Mouse (Mus musculus) cerebellum, adult 18-20 months (tissue): ENCODE results near the gene Kcnq2.

Experiments used
- DNase-seq, 2 experiments: peaks; one replicate each; pipeline ENCODE4 v3.0.0; 2021

Gene Kcnq2

DNA sequence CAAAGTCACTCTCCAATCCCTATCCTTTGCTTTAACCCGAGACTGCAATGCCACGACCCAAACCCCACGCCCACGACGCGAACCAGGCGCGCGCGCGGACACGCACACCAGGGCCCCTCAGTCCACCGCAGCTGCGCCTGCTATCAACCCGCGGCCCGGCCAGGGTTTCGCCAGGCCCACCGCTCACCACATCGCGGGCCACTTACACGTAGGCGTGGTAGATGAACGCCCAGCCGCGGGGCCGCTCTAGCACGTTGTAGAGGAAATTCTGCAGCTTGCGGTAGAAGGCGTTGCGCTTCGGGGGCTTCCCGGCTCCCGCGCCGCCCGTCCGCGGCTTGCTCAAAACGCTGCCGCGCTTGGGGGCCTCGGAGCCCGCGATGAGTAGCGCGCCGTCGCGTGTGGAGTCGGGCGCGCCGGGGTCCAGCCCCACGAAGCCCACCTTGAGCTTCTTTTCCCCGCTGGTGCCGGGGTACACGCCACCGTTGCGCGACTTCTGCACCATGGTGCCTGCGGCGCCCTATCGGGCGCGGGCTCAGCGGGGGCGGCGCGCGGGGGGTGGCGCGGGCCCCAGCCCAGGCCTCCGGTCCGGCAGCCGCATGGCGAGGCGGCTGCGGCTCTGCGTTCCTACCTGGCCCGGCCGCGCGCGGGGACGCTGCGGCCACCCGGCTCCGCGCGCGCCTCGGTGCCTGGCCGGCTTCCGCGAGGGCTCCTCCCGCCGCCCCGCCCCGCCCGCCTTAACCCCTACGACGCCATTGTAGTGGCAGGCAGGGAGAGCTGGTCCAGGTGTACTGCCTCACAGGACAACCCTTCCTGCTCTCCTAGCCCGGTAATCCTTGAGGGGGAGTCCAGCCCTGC is at the start of gene Kcnq2:
TSS of gene Kcnq2 (minus strand) at position 710 of the 855 bp plus-strand sequence.
- DNase-seq: peak; percentile 60 to 79

DNA sequence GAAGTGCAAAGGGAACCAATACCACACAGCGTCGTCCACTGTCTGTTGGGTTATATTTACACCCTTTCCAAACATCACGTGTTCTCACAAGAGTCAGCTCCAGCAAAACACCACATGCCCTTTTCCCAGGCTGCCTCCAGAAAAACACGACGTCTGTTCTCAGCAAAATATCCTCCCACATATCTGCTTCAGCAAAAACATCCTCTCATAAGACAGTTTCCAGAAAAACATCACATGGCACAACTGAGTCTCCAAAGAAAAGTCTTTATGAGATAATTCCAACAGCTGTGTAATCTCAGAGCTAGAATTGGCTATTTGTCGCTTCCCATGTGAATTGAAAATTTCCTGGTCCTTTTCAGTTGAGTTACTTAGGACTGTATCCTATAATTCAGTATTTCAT is 45.8 kb upstream of the Kcnq2 start:
- no peak for DNase-seq

DNA sequence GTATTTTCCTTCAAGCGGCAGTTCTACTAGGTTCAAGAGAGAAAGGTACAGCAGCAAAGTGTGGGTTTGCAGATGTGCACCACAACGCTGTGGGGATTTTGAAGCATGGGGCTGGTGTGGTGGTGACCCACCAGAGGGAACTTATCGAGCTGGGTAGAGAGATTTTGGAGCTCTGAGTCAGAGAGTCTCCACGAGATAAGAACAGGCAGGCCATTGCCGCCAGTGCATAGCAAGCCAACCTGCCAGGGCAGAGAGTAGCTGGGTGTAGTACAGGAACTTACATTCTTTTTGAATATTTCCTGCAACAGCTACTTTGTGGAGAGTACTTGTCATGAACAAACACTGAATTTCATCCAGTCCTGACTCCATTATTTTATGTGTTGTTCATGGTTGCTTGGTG is 43.4 kb upstream of the Kcnq2 start:
- no peak for DNase-seq

DNA sequence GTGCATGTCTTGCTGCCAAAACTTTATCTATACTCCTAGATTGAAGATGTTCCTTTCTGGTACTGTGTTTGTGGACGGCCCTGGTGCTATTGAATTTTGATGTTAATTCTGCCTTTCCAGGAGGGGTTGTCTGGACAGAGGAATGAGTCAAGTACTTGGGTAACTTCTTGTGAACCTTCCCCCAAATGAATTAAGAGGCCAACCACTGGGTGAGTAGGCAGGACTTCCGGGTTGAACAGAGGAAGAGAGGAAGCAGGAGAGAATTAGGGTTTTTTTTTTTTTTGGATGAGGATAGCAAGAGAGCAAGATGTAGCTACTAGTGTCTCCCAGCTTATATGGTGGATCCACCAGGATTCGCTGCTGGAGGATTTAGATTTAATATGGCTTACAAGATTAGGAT is 42.9 kb upstream of the Kcnq2 start:
- DNase-seq: no peak

DNA sequence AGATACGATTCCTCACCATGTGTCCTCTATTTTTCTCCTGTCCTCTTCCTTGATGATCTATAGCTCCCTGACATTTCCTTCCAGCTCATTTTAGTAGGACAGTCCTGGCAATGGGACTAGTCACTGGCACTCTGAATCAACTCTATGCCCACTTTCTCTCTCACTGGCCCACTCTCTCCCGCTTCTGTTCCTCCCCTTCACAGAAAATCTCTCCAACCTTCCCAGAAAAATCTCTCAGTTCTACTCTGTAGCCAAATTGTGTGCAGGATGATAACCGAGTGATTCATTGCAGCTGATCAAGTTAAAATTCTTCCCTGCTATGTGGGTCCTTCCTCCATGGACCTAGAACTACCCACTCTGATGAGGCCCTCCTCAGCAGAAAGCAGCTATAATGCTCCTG is 39.5 kb upstream of the Kcnq2 start:
- DNase-seq: no peak

DNA sequence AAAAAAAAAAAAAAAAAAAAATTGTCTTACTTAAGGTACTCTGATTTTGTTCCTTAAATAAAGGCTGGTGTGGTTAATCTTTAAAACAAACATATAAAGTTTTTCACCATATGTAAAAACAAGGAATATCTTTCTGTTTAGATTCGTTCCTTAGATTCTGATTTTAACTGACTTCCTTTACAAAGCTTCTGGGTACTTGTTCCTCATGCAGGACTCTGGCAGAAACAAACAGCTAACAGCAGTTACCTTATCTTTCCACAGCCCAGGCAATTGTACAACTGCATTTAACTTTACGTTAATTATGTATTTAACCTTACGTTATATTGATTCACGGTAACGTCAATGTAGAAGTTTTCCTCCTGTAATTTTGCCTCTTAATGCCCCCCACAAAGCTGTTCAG is 31.4 kb upstream of the Kcnq2 start:
- no peak for DNase-seq

DNA sequence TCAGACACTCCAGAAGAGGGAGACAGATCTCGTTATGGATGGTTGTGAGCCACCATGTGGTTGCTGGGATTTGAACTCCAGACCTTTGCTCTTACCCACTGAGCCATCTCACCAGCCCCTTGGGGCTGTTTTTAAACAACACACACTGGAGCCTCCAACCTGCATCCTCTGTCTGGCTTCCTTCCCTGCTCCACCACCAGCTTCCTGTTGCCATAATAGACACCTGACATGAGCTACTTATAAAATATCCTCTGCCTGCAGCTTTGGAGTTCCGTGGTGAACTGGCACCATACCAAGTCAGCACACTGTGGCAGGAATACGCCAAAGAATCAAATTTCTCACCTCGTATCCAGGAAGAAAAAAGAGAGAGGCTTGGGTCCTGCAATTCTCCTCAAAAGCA is 25.7 kb upstream of the Kcnq2 start:
- DNase-seq: peak in 1 of 2 experiments; percentile 31

DNA sequence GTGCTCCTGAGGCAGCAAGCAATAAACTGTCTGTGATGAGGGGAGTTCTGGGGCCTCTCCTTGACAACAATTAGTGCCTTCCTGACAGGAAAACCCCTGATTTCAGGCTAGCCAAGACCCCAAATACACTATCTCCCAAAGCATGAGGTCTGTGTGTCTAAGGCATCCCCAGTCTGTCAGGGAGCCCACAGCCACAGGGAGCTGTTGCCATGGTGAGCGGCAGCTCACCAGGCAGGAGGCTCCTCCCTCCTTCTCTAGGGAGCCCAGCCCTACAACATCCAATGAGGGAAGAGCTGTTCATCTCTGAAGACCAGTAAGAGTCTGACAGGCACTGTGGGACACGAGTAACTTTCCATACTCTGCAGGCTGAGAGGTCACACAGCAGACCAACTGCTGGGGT is 24.7 kb upstream of the Kcnq2 start:
- DNase-seq: peak; percentile 69 to 75

DNA sequence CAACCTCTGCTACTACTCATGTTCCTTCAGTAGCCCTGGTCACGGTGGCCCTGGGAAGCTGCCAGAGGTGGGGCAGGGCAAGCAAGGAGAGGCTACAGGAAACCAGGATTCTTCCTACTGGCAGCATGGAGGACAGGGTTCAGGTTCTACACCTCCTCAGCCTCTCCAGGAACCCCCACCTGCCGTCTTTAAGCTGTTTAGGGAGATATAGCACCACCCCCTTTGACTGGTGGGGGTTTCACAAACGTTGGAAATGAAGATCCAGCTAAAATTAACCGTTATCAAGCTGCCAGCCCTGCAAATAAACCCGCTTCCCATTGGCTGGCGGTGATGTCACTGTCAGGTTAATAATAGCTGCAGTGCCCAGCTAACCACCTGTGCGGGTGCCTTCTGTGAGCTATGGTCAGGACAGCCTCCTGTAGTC is 24.0 kb upstream of the Kcnq2 start:
- peak; percentile 86 to 94 for DNase-seq

DNA sequence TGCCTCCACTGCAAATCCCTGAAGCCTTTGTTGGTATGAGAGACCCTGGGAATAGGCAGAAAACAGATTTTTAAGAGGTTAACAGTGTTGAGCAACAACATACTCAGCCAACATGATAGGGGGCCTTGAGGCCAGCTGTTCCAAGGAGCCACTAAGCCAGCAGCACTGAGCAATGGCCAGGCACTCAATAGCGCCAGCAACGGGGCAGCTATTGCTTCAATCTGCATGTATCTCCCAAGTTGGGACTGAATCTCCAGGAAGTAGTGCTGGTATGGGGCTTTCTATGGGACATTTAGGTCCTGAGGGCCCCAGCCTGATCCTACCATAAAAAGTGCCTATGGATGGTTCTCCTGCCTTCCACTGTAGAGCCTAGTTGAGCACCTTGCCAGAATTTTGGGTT is 23.4 kb upstream of the Kcnq2 start:
- peak in 1 of 2 experiments; percentile 41 for DNase-seq

DNA sequence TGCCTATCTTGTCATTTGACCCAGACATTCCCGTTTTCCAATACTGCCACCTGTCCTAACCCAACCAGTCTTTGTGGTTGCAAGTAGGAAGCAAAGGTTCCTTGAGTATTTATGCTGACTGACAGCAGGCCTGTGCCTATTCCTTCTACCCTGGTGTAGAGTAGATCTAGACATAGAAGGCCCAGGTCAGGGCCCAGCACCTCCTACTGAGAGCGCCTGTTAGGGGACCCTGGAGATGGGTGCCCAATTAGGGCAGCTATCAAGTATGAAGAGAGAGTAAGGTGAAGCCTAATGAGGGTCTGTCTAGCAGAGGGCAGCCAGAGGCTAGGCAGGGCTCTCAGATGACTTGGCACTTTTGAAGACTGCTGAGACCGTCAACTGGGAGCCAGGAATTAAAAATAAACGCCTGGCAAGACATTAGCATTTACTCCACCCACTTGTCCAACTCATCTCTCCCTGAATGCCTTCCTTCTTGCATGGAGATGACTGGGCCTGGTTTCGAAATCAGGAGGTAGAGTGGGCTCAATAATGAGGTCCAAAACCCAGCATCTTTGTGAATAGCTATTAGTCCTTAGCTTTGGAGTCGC is 22.7 kb upstream of the Kcnq2 start:
- DNase-seq: peak in 1 of 2 experiments; percentile 44

DNA sequence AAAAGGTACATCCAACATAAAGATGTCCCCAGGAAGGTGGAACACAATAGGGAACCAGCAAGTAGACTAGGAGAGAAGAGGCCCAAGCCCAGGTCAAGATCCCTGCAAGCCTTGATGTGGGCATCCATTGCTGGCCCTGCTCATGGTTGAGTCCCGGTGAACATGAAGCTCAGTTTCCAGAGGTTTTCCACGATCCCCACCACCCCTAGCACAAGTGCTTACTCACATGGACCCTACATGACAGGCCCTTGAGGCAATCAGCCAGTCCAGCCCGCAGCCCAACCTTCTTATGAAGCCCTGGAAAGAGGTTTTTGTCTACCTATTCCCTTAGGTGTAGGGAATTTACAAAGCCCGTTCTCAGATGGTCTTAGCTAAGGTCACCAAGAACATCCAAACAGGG is 22.1 kb upstream of the Kcnq2 start:
- DNase-seq: no peak

DNA sequence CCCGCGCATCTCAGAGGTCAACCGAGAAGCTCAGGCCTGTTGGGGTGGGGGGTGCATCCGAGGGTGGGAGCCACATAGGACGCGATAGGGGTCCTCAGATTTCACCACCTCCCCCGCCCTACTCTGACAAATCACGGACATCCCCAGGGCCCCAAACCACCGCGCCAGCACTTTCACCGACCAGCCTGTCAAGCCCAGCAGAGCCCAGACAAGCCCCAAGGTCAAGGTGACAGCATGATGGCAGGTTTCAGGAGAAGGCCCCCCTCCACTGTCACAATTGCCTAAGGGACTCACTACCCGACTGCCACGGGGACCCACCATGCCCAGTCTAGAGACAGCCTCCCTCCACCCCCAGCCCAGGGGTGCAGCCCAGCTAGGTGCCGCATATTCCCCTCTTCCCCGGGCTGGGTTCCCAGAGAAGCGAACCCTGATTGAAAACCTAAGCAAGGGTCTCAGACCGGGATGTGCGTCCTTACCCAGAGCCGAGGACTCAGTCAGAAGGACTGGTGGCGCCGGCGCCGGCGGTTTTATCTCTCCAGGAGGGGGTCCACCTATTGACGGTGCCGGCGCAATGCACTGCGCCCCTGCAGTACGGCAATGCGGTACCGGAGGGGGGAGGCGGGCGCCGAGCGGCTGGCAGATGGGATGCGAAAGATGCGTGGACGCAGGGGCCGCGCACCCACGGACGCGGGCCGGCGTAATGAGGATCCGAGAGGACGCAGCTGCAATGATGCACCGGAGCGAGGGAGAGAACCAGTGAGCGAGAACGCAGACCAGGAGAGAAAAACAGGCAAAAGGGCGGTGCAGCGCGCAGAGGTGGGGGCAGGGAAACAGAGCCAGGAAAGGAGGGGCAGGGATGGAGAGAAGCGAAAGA is 21.4 kb upstream of the Kcnq2 start, which contains the start of gene Eef1a2:
TSS of gene Eef1a2 (minus strand) at position 767 of the 874 bp plus-strand sequence.
- peak; percentile 90 to 92 for DNase-seq

DNA sequence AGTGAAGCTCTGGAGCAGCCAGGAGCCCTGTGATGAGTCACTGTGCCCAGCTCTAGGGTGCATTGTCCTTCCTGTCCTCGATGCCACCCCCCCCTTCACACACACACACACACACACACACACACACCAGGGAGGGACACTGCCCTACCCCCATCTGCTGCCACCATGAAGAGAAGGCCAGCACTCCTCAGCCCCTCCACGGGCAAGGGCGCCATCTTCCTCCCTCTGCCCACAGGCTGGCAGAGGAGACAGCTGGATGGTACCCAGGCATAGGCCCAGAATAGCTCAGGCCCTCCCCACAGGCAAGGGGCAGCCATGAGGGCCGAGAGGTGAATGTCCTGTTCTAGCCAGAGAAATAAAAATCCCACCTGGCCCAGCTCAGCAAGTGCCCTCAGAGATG is 20.7 kb upstream of the Kcnq2 start:
- DNase-seq: peak; percentile 82 to 84

DNA sequence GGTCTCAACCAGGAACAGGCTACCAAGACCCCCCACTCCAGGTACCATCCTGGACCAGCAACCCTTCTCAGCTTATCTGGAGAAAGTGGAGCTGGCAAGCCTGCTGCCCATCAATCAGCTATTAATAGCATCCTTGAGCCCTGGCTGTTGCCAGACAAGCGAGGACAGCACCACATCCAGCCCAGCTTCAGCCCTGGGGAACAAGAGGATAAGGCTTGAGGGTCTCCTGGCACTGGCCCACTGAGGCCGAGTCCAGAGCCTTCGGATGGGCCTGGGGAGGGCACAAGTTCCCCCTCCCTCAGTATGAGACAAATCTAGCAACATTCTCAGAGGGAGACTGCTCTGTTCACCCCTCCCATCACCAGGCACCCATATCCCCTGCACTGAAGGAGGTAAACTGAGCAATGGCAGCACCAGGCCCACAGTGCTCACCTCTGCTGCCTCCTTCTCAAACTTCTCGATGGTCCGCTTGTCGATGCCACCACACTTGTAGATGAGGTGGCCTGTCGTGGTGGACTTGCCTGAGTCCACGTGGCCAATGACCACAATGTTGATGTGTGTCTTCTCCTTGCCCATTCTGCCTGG is 19.8 kb upstream of the Kcnq2 start:
- no peak for DNase-seq

DNA sequence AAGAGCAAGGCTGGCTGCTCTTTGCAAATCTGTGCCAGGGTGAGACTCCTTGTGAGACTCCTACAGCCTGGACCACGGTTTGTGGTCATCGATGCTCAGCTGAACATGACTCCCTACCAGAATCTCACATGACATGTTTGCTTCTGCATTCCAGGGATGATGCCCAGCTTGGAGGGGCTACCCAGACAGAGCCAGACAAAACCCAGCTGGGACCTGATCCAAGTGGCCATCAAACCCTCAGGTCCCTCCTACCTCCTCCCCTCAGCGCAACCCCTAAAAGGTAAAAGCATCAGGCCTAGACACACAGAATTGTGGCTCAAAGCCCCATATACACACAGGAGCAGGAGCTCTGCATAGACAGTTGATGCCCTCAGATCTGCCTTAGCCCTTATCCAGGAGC is 19.3 kb upstream of the Kcnq2 start:
- DNase-seq: no peak

DNA sequence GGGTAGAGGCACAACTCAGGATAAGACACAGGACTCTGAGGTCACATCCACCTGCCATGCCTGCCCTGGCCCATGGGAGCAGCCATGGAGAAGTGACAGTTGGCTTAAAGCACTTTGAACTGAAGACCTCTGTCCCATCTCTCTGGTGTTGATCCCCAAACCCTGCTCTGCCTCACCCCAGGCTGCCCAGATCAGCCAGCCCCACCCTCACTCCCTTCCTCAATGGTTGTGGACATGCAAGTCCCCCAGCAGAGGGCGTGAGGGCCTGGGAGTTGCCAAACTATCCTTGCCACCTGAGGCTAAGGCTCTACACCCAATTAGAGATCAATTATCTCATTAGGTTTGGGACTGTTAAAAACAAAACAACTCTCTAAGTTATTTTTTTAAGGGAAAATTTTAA is 18.7 kb upstream of the Kcnq2 start:
- peak; percentile 71 to 75 for DNase-seq

DNA sequence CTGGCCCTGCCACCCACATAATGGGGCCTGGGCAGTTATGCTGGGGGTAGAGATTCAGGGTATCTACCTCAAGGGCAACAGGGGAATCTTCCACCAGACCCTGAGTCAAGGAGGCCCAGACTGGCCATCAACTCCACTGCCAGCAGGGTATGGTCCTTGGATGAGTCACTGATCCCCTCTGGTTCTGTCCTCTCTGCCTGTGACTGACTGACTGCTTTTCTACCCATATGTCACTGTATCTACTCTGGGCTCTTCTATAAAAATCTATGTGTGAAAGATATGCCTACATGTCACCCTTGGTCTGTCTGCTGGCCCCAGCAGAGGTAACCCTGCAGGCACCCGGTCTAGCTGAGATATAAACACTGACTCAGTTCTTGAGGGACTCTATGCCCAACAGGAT is 18.0 kb upstream of the Kcnq2 start:
- no peak for DNase-seq

DNA sequence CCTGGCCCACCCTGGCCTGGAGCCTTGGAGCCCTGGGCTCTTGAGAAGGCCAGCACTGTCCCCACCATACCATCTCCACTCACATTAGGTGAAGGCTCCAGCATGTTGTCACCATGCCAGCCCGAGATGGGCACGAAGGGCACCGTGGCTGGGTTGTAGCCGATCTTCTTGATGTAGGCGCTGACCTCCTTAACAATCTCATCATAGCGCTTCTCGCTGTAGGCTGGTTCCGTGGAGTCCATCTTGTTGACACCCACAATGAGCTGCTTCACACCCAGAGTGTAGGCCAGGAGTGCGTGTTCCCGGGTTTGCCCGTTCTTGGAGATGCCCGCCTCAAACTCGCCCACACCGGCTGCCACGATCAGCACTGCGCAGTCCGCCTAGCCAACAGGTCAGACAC is 17.6 kb upstream of the Kcnq2 start:
- DNase-seq: peak; percentile 53 to 55

DNA sequence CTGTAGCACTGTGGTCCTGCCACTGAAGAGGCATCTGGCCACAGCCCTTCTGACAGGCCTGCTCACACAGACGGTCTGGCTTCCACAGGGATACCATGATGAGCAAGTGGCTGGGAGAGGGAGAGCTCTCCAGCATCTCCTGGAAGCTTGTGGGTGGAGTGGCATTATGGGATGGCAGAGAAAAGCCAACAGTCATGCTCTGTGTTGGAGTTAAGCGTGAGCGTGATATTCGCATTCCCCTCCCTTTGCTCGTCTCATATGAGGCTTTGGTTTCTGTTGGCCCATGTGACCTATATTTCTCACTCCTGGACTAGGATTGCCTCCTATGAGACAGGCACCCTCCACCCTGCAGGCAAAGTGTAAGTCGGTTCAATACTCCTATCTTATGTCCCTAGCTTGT is 15.2 kb upstream of the Kcnq2 start:
- peak in 1 of 2 experiments; percentile 36 for DNase-seq

DNA sequence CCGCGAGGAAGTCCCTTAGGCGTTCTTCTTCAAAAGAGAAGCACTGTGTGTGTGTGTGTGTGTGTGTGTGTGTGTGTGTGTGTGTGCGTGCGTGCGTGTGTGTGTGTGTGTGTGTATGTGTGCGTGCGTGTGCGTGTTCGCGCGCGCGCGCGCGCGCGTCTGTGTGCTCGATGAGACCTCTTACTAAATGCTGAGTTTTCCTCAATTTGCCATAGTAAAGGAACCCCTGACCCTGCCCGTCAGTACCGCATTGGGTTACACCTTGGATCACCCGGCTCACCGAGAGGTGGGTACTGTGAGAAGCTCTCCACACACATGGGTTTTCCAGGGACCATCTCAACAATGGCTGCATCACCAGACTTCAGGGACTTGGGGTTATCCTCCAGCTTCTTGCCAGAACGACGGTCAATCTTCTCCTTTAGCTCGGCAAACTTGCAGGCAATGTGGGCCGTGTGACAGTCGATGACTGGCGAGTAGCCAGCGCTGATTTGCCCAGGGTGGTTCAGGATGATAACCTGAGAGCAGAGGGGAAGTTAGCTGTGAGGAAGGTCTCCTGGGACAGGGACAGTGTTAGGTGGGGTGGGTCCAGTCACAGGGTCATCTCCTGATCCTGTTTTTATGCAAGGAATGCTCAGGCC is 13.3 kb upstream of the Kcnq2 start:
- DNase-seq: peak; percentile 59 to 67

DNA sequence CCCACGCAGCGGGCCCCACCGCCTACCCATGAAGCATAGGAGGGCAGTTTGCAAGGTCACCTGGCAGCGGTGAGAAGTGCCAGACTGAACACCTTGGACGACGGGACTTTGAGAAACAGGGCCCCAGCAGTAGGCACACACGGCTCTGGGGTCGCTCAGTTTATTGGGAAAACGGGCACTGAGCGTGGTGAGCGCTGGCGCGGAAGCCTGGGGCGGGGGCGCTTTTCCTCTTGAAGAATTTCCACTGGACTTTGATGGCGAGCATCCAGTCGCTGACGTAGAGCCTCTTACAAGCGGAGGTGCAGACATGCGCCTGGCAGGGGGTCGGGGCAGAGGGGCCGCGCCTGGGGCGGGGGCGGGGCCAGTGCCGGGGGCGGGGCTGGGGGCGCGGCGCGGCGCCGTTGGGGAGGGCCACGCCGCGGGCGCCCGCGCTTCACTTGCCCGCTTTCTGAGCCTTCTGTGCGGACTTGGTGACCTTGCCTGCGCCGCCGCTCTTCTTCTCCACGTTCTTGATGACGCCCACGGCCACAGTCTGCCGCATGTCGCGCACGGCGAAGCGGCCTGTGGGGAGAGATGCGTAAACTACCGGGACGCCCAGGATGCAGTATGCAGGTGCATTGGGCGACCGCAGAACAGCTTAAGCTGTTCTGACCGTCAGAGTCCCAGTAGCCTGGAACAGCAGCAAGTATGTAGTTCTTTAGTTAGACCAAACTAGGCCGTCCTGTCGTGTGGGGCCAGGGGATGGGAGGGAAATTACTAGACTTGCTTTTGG is 12.6 kb upstream of the Kcnq2 start:
- DNase-seq: peak in 1 of 2 experiments; percentile 47
